Mouse (Mus musculus) limb, embryonic 11.5 days (tissue): ENCODE measurements around the gene Glis2. TPM values are rescaled to one million over a fixed set of nuclear protein-coding genes. Genes with fewer than 3 reads are reported as not detected.

ENCODE experiments used
- ATAC-seq: fragments of 200-750 bp; cut with Nextera tagmentation; 2 replicates; pipeline ENCODE4 v1.8.0; 2017; ENCODE audit warnings: low read depth; ENCODE audit not compliant: insufficient number of reproducible peaks, low FRiP score, low TSS enrichment
- DNase-seq: peaks from one replicate; pipeline ENCODE4 v3.0.0-alpha.2; 2015; ENCODE audit warnings: low spot score
- H3K27ac ChIP-seq: fragments of 300-500 bp; sonication (generic); replicated peaks from 2 replicates; pipeline ENCODE4 v1.5.1; 2014; ENCODE audit warnings: low read depth, mild to moderate bottlenecking, low read length
- H3K27me3 ChIP-seq: fragments of 300-500 bp; sonication (generic); 2 replicates; pipeline ENCODE4 v1.6.1; 2014; ENCODE audit warnings: mild to moderate bottlenecking, low read length, mixed read lengths; ENCODE audit not compliant: control insufficient read depth, insufficient read depth
- H3K36me3 ChIP-seq: fragments of 300-500 bp; sonication (generic); 2 replicates; pipeline ENCODE4 v1.6.1; 2014; ENCODE audit warnings: mild to moderate bottlenecking, low read length, moderate library complexity, mixed read lengths; ENCODE audit not compliant: control insufficient read depth, insufficient read depth
- H3K4me1 ChIP-seq: fragments of 300-500 bp; sonication (generic); 2 replicates; pipeline ENCODE4 v1.6.1; 2014; ENCODE audit warnings: low read length, mixed read lengths; ENCODE audit not compliant: control insufficient read depth, insufficient read depth
- H3K4me2 ChIP-seq: fragments of 300-500 bp; sonication (generic); 2 replicates; pipeline ENCODE4 v1.6.1; 2014; ENCODE audit warnings: low read depth, mild to moderate bottlenecking, moderate library complexity; ENCODE audit not compliant: severe bottlenecking
- H3K4me3 ChIP-seq: fragments of 300-500 bp; sonication (generic); 2 replicates; pipeline ENCODE4 v1.5.1; 2014; ENCODE audit warnings: low read depth, low read length
- H3K9ac ChIP-seq: fragments of 300-500 bp; sonication (generic); 2 replicates; pipeline ENCODE4 v1.6.1; 2014; ENCODE audit warnings: mild to moderate bottlenecking, low read length
- H3K9me3 ChIP-seq: fragments of 300-500 bp; sonication (generic); 2 replicates; pipeline ENCODE4 v1.6.1; 2016; ENCODE audit warnings: low read length; ENCODE audit not compliant: control insufficient read depth
- WGBS: fragments of 180-500 bp; shearing (Covaris S2); extraction: QIAGEN DNeasy Blood & Tissue Kit; methylation state at CpG from one replicate; pipeline ENCODE4 v1.1.7; 2014; 5-methylcytosine and 5-hydroxymethylcytosine counted together
- polyA plus RNA-seq: library from polyadenylated mRNA; unstranded; fragments of >200 nt; fragmentation: Nextera tagmentation; extraction: Ambion mirVana; gene quantifications from 2 replicates; pipeline ENCODE4 v1.2.1, GENCODE M21; 2014

Glis2 gene
- polyA plus RNA-seq, 1 experiment from 2014 or later: 27.4 TPM

- WGBS: 68% methylated on average over 2 of the region's 2 CpGs
Measured at GRCm38 (mm10) chr16:4596836-4597235, 2.3 kb downstream of the Glis2 start.

GRCm38 (mm10) chr16:4597296-4597695, 2.8 kb downstream of the Glis2 start:
- no peaks in the 10 kb centered on the region for H3K36me3 ChIP-seq

More at GRCm38 (mm10) chr16:4596836-4597235, 2.3 kb downstream of the Glis2 start:
- 0 out of 2 replicates have a peak overlapping the region, but pooled peaks have one; percentile 7 for H3K9ac ChIP-seq
- peak overlapping the region; percentile 64 for H3K4me3 ChIP-seq
- DNase-seq: no peak
- peaks cover 71% of the 10 kb centered on the region for H3K4me1 ChIP-seq
- no peaks in the 10 kb centered on the region for H3K27me3 ChIP-seq
- ATAC-seq: no peak
- H3K4me2 ChIP-seq: peak overlapping the region; percentile 99
- no peaks in the 10 kb centered on the region for H3K9me3 ChIP-seq
- no peaks in the 10 kb centered on the region for H3K36me3 ChIP-seq
- H3K27ac ChIP-seq: peak overlapping the region; percentile 85; the same call in 1 of the 2 replicates

GRCm38 (mm10) chr16:4598041-4598440, 3.5 kb downstream of the Glis2 start:
- DNase-seq (no peak), ATAC-seq (no peak)
- Histone ChIP-seq H3K9me3 (no peaks in the 10 kb centered on the region), H3K27ac (0 out of 2 replicates have a peak overlapping the region, but pooled peaks have one; percentile 30), H3K27me3 (no peaks in the 10 kb centered on the region), H3K9ac (peak overlapping the region; percentile 47; the same call in 1 of the 2 replicates), H3K4me2 (peak overlapping the region; percentile 20), H3K4me3 (0 out of 2 replicates have a peak overlapping the region, but pooled peaks have one; percentile 12), H3K36me3 (no peaks in the 10 kb centered on the region), H3K4me1 (peaks cover 78% of the 10 kb centered on the region)
- WGBS: 54% methylated on average over 5 of the region's 5 CpGs

More at GRCm38 (mm10) chr16:4597296-4597695, 2.8 kb downstream of the Glis2 start:
- Histone ChIP-seq H3K4me3 (peak overlapping the region; percentile 64; the same call in 1 of the 2 replicates), H3K4me1 (peaks cover 75% of the 10 kb centered on the region), H3K27me3 (no peaks in the 10 kb centered on the region), H3K9me3 (no peaks in the 10 kb centered on the region), H3K4me2 (peak overlapping the region; percentile 99), H3K9ac (0 out of 2 replicates have a peak overlapping the region, but pooled peaks have one; percentile 47), H3K27ac (0 out of 2 replicates have a peak overlapping the region, but pooled peaks have one; percentile 36)
- 40% methylated on average over 5 of the region's 7 CpGs for WGBS
- ATAC-seq: no peak
- no peak for DNase-seq

DNA sequence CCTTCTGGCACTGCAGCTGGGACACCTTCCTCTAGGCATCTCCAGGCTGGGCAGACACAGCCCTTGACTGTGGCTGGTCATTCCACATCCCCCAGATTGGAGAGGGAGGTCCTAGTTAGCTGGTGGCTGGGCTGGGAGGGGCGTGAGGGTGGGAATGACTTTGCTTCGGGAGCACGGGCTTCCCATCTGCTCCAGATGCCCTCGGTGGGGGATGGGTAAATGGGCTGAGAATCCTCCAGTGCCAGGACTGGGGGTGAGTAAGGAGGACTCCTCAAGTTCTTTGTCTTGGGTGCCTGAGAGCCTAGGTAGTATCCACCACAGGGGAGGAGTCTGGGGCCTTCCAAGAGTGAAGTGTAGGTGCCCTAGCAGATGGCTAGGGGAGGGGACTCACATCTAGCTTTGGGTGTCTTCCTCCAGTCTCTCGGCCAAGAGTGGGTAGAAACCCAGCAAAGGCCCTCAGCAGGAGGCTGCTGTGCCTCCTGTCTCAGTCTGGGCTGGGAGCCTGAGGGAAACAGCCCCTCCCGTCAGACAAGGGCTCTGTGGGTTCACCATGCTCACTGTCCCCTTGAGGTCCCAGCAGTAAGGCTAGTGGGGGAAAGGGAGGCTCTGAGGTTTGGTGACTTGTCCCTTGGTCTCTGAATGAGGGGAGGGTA, 4.5 kb downstream of the Glis2 start:
- H3K27me3 ChIP-seq: no peaks in the 10 kb centered on the region
- 15% methylated on average over 6 of the region's 6 CpGs for WGBS
- H3K4me3 ChIP-seq: no peak overlapping the region
- H3K36me3 ChIP-seq: no peaks in the 10 kb centered on the region
- ATAC-seq: no peak
- H3K9ac ChIP-seq: peak overlapping the region; percentile 23; the same call in 1 of the 2 replicates
- H3K9me3 ChIP-seq: no peaks in the 10 kb centered on the region
- peak overlapping the region; percentile 3; the same call in 1 of the 2 replicates for H3K4me2 ChIP-seq
- no peak for DNase-seq
- no peak overlapping the region; the same call in 1 of the 2 replicates for H3K27ac ChIP-seq
- H3K4me1 ChIP-seq: peaks cover 79% of the 10 kb centered on the region

- DNase-seq (no peak), ATAC-seq (no peak)
- WGBS: 77% methylated on average over 3 of the region's 3 CpGs
- H3K27me3 ChIP-seq: no peaks in the 10 kb centered on the region
- no peaks in the 10 kb centered on the region for H3K36me3 ChIP-seq
- no peaks in the 10 kb centered on the region for H3K9me3 ChIP-seq
- no peak overlapping the region for H3K27ac ChIP-seq
- no peak overlapping the region for H3K9ac ChIP-seq
- H3K4me2 ChIP-seq: no peak overlapping the region
- H3K4me1 ChIP-seq: peaks cover 84% of the 10 kb centered on the region
- H3K4me3 ChIP-seq: no peak overlapping the region
Measured at GRCm38 (mm10) chr16:4599616-4600015, 5.1 kb downstream of the Glis2 start.

GRCm38 (mm10) chr16:4600701-4601310, 6.3 kb downstream of the Glis2 start:
- ATAC-seq (no peak), DNase-seq (no peak)
- H3K9me3 ChIP-seq: no peaks in the 10 kb centered on the region
- no peaks in the 10 kb centered on the region for H3K27me3 ChIP-seq
- 79% methylated on average over 9 of the region's 9 CpGs for WGBS
- H3K27ac ChIP-seq: peak overlapping the region; percentile 65
- H3K9ac ChIP-seq: peak overlapping the region; percentile 7; the same call in 1 of the 2 replicates
- no peaks in the 10 kb centered on the region for H3K36me3 ChIP-seq
- H3K4me2 ChIP-seq: no peak overlapping the region
- H3K4me1 ChIP-seq: peaks cover 91% of the 10 kb centered on the region
- H3K4me3 ChIP-seq: no peak overlapping the region

GRCm38 (mm10) chr16:4602189-4602588, 7.7 kb downstream of the Glis2 start:
- ATAC-seq: no peak
- H3K4me3 ChIP-seq: no peak overlapping the region
- H3K4me2 ChIP-seq: peak overlapping the region; percentile 10; the same call in 1 of the 2 replicates

GRCm38 (mm10) chr16:4602766-4603452, 8.4 kb downstream of the Glis2 start:
- no peaks in the 10 kb centered on the region for H3K27me3 ChIP-seq
- ATAC-seq: peak; percentile 53
- peak overlapping the region; percentile 14; the same call in 1 of the 2 replicates for H3K9ac ChIP-seq
- H3K27ac ChIP-seq: peak overlapping the region; percentile 90
- WGBS: 10% methylated on average over 7 of the region's 7 CpGs
- peak overlapping the region; percentile 28 for H3K4me2 ChIP-seq
- peaks cover 85% of the 10 kb centered on the region for H3K4me1 ChIP-seq
- H3K36me3 ChIP-seq: no peaks in the 10 kb centered on the region
- no peak overlapping the region for H3K4me3 ChIP-seq
- no peaks in the 10 kb centered on the region for H3K9me3 ChIP-seq
- peak; percentile 72 for DNase-seq

More at GRCm38 (mm10) chr16:4602189-4602588, 7.7 kb downstream of the Glis2 start:
- 16% methylated on average over 3 of the region's 3 CpGs for WGBS
- H3K9ac ChIP-seq: no peak overlapping the region
- peaks cover 90% of the 10 kb centered on the region for H3K4me1 ChIP-seq
- H3K27me3 ChIP-seq: no peaks in the 10 kb centered on the region
- H3K36me3 ChIP-seq: no peaks in the 10 kb centered on the region
- no peak for DNase-seq
- peak overlapping the region; percentile 90 for H3K27ac ChIP-seq
- no peaks in the 10 kb centered on the region for H3K9me3 ChIP-seq
